Mouse (Mus musculus): ENCODE data around the gene Tmem107. TPM values are rescaled to one million over a fixed set of nuclear protein-coding genes. Genes with fewer than 3 reads are reported as not detected.

Gene Tmem107
- total and polyA plus RNA-seq, 2 experiments from 2014 or later = 27.8 to 61.8 TPM

GRCm38 (mm10) chr11:69101604-69102402, 31.2 kb downstream of the Tmem107 start:
- Histone ChIP-seq H3K27ac (ENCODE audit: low read depth, low read length) (no peak overlapping the region), H3K9me3 (ENCODE audit: low read length) (no peaks in the 10 kb centered on the region), H3K4me3 (ENCODE audit: low read depth, low read length) (no peak overlapping the region), H3K27me3 (ENCODE audit: insufficient read depth, low read length) (no peaks in the 10 kb centered on the region), H3K36me3 (ENCODE audit: insufficient read depth, low read length) (peaks cover 55% of the 10 kb centered on the region), H3K9ac (replicated peaks; ENCODE audit: low read length, poor library complexity, severe bottlenecking) (no peak overlapping the region), H3K4me1 (ENCODE audit: insufficient read depth, low read length) (peaks cover 23% of the 10 kb centered on the region), H3K4me2 (ENCODE audit: low read depth, low read length, poor library complexity, severe bottlenecking) (no peak overlapping the region)
- no peak for ATAC-seq (ENCODE audit: low FRiP score)
- DNase-seq (ENCODE audit: low spot score) = no peak
- 90% methylated on average over 21 of the region's 21 CpGs for WGBS
- no peak for TF ChIP-seq CTCF (IDR thresholded peaks at IDR 0.05)

GRCm38 (mm10) chr11:69102403-69102725, 31.8 kb downstream of the Tmem107 start:
- Histone ChIP-seq H3K4me1 (ENCODE audit: insufficient read depth, low read length) (peaks cover 20% of the 10 kb centered on the region), H3K27me3 (ENCODE audit: insufficient read depth, low read length) (no peaks in the 10 kb centered on the region), H3K9ac (replicated peaks; ENCODE audit: low read length, poor library complexity, severe bottlenecking) (no peak overlapping the region), H3K4me3 (ENCODE audit: low read depth, low read length) (no peak overlapping the region), H3K4me2 (ENCODE audit: low read depth, low read length, poor library complexity, severe bottlenecking) (no peak overlapping the region), H3K27ac (ENCODE audit: low read depth, low read length) (no peak overlapping the region), H3K36me3 (ENCODE audit: insufficient read depth, low read length) (peaks cover 60% of the 10 kb centered on the region), H3K9me3 (ENCODE audit: low read length) (no peaks in the 10 kb centered on the region)
- WGBS = 94% methylated on average over 7 of the region's 7 CpGs
- no peak for DNase-seq (ENCODE audit: low spot score)
- TF ChIP-seq CTCF (IDR thresholded peaks at IDR 0.05) = no peak
- ATAC-seq (ENCODE audit: low FRiP score) = no peak

- no peak for ATAC-seq (ENCODE audit: low FRiP score)
- H3K27ac ChIP-seq (ENCODE audit: low read depth, low read length) = no peak overlapping the region
- H3K36me3 ChIP-seq (ENCODE audit: insufficient read depth, low read length) = peaks cover 68% of the 10 kb centered on the region
- H3K4me2 ChIP-seq (ENCODE audit: low read depth, low read length, poor library complexity, severe bottlenecking) = no peak overlapping the region
- H3K27me3 ChIP-seq (ENCODE audit: insufficient read depth, low read length) = no peaks in the 10 kb centered on the region
- WGBS = 96% methylated on average over 14 of the region's 14 CpGs
- H3K4me3 ChIP-seq (ENCODE audit: low read depth, low read length) = no peak overlapping the region
- TF ChIP-seq CTCF (IDR thresholded peaks at IDR 0.05) = no peak
- H3K9me3 ChIP-seq (ENCODE audit: low read length) = no peaks in the 10 kb centered on the region
- no peak overlapping the region for H3K9ac ChIP-seq (replicated peaks; ENCODE audit: low read length, poor library complexity, severe bottlenecking)
- peaks cover 13% of the 10 kb centered on the region for H3K4me1 ChIP-seq (ENCODE audit: insufficient read depth, low read length)
- no peak for DNase-seq (ENCODE audit: low spot score)
These were observed 32.5 kb downstream of the Tmem107 start for GRCm38 (mm10) chr11:69103121-69103520.

- no peaks in the 10 kb centered on the region for H3K27me3 ChIP-seq (ENCODE audit: insufficient read depth, low read length)
- no peak for DNase-seq (ENCODE audit: low spot score)
- H3K4me3 ChIP-seq (ENCODE audit: low read depth, low read length) = no peak overlapping the region
- ATAC-seq (ENCODE audit: low FRiP score) = no peak
- peaks cover 74% of the 10 kb centered on the region for H3K36me3 ChIP-seq (ENCODE audit: insufficient read depth, low read length)
- no peak overlapping the region for H3K4me2 ChIP-seq (ENCODE audit: low read depth, low read length, poor library complexity, severe bottlenecking)
- no peak overlapping the region for H3K9ac ChIP-seq (replicated peaks; ENCODE audit: low read length, poor library complexity, severe bottlenecking)
- TF ChIP-seq CTCF (IDR thresholded peaks at IDR 0.05) = no peak
- no peaks in the 10 kb centered on the region for H3K9me3 ChIP-seq (ENCODE audit: low read length)
- WGBS = 94% methylated on average over 15 of the region's 15 CpGs
- H3K4me1 ChIP-seq (ENCODE audit: insufficient read depth, low read length) = peaks cover 7% of the 10 kb centered on the region
- no peak overlapping the region for H3K27ac ChIP-seq (ENCODE audit: low read depth, low read length)
These were observed 33.2 kb downstream of the Tmem107 start for GRCm38 (mm10) chr11:69103531-69104435.

GRCm38 (mm10) chr11:69104487-69104886, 33.9 kb downstream of the Tmem107 start:
- Histone ChIP-seq H3K4me3 (ENCODE audit: low read depth, low read length) (no peak overlapping the region), H3K27ac (ENCODE audit: low read depth, low read length) (no peak overlapping the region), H3K9ac (replicated peaks; ENCODE audit: low read length, poor library complexity, severe bottlenecking) (no peak overlapping the region), H3K27me3 (ENCODE audit: insufficient read depth, low read length) (no peaks in the 10 kb centered on the region), H3K9me3 (ENCODE audit: low read length) (no peaks in the 10 kb centered on the region), H3K4me1 (ENCODE audit: insufficient read depth, low read length) (peaks cover 7% of the 10 kb centered on the region; the same call in 1 of the 2 replicates), H3K36me3 (ENCODE audit: insufficient read depth, low read length) (peaks cover 79% of the 10 kb centered on the region), H3K4me2 (ENCODE audit: low read depth, low read length, poor library complexity, severe bottlenecking) (no peak overlapping the region)
- ATAC-seq (ENCODE audit: low FRiP score) = no peak
- WGBS = 93% methylated on average over 14 of the region's 14 CpGs
- TF ChIP-seq CTCF (IDR thresholded peaks at IDR 0.05) = no peak
- DNase-seq (ENCODE audit: low spot score) = no peak

- Histone ChIP-seq H3K9ac (replicated peaks; ENCODE audit: low read length, poor library complexity, severe bottlenecking) (no peak overlapping the region), H3K27me3 (ENCODE audit: insufficient read depth, low read length) (no peaks in the 10 kb centered on the region), H3K4me3 (ENCODE audit: low read depth, low read length) (no peak overlapping the region), H3K9me3 (ENCODE audit: low read length) (no peaks in the 10 kb centered on the region), H3K4me2 (ENCODE audit: low read depth, low read length, poor library complexity, severe bottlenecking) (no peak overlapping the region), H3K36me3 (ENCODE audit: insufficient read depth, low read length) (peaks cover 79% of the 10 kb centered on the region), H3K4me1 (ENCODE audit: insufficient read depth, low read length) (peaks cover 6% of the 10 kb centered on the region; the same call in 1 of the 2 replicates), H3K27ac (ENCODE audit: low read depth, low read length) (no peak overlapping the region)
- DNase-seq (ENCODE audit: low spot score) = no peak
- no peak for TF ChIP-seq CTCF (IDR thresholded peaks at IDR 0.05)
- no peak for ATAC-seq (ENCODE audit: low FRiP score)
- 91% methylated on average over 6 of the region's 6 CpGs for WGBS
These were observed 34.6 kb downstream of the Tmem107 start for GRCm38 (mm10) chr11:69105227-69105626.
